Mouse (Mus musculus) heart, embryonic 10.5 days (tissue): ENCODE measurements around the gene Ctns. TPM values are rescaled to one million over a fixed set of nuclear protein-coding genes. Genes with fewer than 3 reads are reported as not detected.

Source experiments
- DNase-seq: peaks from one replicate; pipeline ENCODE4 v3.0.0-alpha.2; 2017; ENCODE audit warnings: low spot score
- H3K27ac ChIP-seq: fragments of 300-500 bp; sonication (generic); 2 replicates; pipeline ENCODE4 v1.5.1; 2016; ENCODE audit warnings: mild to moderate bottlenecking
- H3K27me3 ChIP-seq: fragments of 300-500 bp; sonication (generic); 2 replicates; pipeline ENCODE4 v1.6.1; 2016; ENCODE audit warnings: mild to moderate bottlenecking; ENCODE audit not compliant: poor library complexity, insufficient read depth, severe bottlenecking
- H3K36me3 ChIP-seq: fragments of 300-500 bp; sonication (generic); 2 replicates; pipeline ENCODE4 v1.6.1; 2016; ENCODE audit warnings: mild to moderate bottlenecking, moderate library complexity
- H3K4me1 ChIP-seq: fragments of 300-500 bp; sonication (generic); 2 replicates; pipeline ENCODE4 v1.6.1; 2016; ENCODE audit warnings: mild to moderate bottlenecking
- H3K4me3 ChIP-seq: fragments of 300-500 bp; sonication (generic); 2 replicates; pipeline ENCODE4 v1.5.1; 2016; ENCODE audit warnings: mild to moderate bottlenecking, moderate library complexity
- H3K9me3 ChIP-seq: fragments of 300-500 bp; sonication (generic); 2 replicates; pipeline ENCODE4 v1.6.1; 2016; ENCODE audit warnings: mild to moderate bottlenecking, moderate library complexity
- WGBS: fragments of 180-500 bp; shearing (Covaris S2); methylation state at CpG from one replicate; pipeline ENCODE4 v1.1.7; 2016; 5-methylcytosine and 5-hydroxymethylcytosine counted together
- polyA plus RNA-seq: library from polyadenylated mRNA; unstranded; fragments of >200 nt; fragmentation: Nextera tagmentation; extraction: Ambion mirVana; gene quantifications from 2 replicates; pipeline ENCODE4 v1.2.1, GENCODE M21; 2016

The Ctns gene
- polyA plus RNA-seq: 11.9 and 14.0 TPM in 2 replicates

GRCm38 (mm10) chr11:73198603-73199229 is at the start of gene Ctns:
TSS of gene Ctns (minus strand) at chr11:73199042.
- Histone ChIP-seq H3K27me3 (no peaks in the 10 kb centered on the region), H3K36me3 (0 out of 2 replicates have a peak, but pooled peaks cover 7% of the 10 kb centered on the region), H3K4me3 (peak within 1 kb of the TSS; percentile 87), H3K4me1 (peaks cover 12% of the 10 kb centered on the region; the same call in 1 of the 2 replicates), H3K27ac (peak within 1 kb of the TSS; percentile 87), H3K9me3 (no peaks in the 10 kb centered on the region)
- peak; percentile 97 for DNase-seq
- WGBS: 2% methylated on average over 22 of the region's 22 CpGs

- Histone ChIP-seq H3K27me3 (peaks cover 8% of the 10 kb centered on the region; the same call in 1 of the 2 replicates), H3K4me1 (no peaks in the 10 kb centered on the region), H3K27ac (no peak overlapping the region), H3K4me3 (no peak overlapping the region), H3K9me3 (no peaks in the 10 kb centered on the region), H3K36me3 (no peaks in the 10 kb centered on the region)
- 83% methylated on average over 4 of the region's 4 CpGs for WGBS
- DNase-seq: no peak
Measured at GRCm38 (mm10) chr11:73242777-73243176, 43.9 kb upstream of the Ctns start.

GRCm38 (mm10) chr11:73242199-73242598 is 43.4 kb upstream of the Ctns start:
- H3K9me3 ChIP-seq: no peaks in the 10 kb centered on the region
- no peak overlapping the region for H3K4me3 ChIP-seq
- H3K27me3 ChIP-seq: peaks cover 8% of the 10 kb centered on the region; the same call in 1 of the 2 replicates
- WGBS: 88% methylated on average over 6 of the region's 6 CpGs
- no peak for DNase-seq
- H3K36me3 ChIP-seq: no peaks in the 10 kb centered on the region
- H3K4me1 ChIP-seq: no peaks in the 10 kb centered on the region
- no peak overlapping the region for H3K27ac ChIP-seq

GRCm38 (mm10) chr11:73236731-73237130 is 37.9 kb upstream of the Ctns start:
- no peaks in the 10 kb centered on the region for H3K36me3 ChIP-seq
- no peaks in the 10 kb centered on the region for H3K4me1 ChIP-seq
- WGBS: 69% methylated on average over 3 of the region's 3 CpGs
- DNase-seq: no peak
- H3K27ac ChIP-seq: no peak overlapping the region
- H3K4me3 ChIP-seq: no peak overlapping the region
- H3K9me3 ChIP-seq: no peaks in the 10 kb centered on the region
- H3K27me3 ChIP-seq: peaks cover 8% of the 10 kb centered on the region; the same call in 1 of the 2 replicates

GRCm38 (mm10) chr11:73235990-73236701 is 37.3 kb upstream of the Ctns start:
- WGBS: 42% methylated on average over 5 of the region's 5 CpGs
- Histone ChIP-seq H3K27ac (no peak overlapping the region), H3K4me3 (no peak overlapping the region), H3K27me3 (peaks cover 8% of the 10 kb centered on the region; the same call in 1 of the 2 replicates), H3K36me3 (no peaks in the 10 kb centered on the region), H3K9me3 (no peaks in the 10 kb centered on the region), H3K4me1 (no peaks in the 10 kb centered on the region)
- no peak for DNase-seq

GRCm38 (mm10) chr11:73233992-73234391 is 35.1 kb upstream of the Ctns start, which contains the start of gene Trpv1:
TSS of gene Trpv1 (plus strand) at chr11:73234292.
- no peaks in the 10 kb centered on the region for H3K36me3 ChIP-seq
- WGBS: 84% methylated on average over 5 of the region's 5 CpGs

GRCm38 (mm10) chr11:73232513-73232912 is 33.7 kb upstream of the Ctns start:
- Histone ChIP-seq H3K9me3 (no peaks in the 10 kb centered on the region), H3K36me3 (no peaks in the 10 kb centered on the region), H3K4me3 (no peak overlapping the region), H3K4me1 (no peaks in the 10 kb centered on the region), H3K27me3 (no peaks in the 10 kb centered on the region), H3K27ac (no peak overlapping the region)
- DNase-seq: no peak
- 59% methylated on average over 2 of the region's 2 CpGs for WGBS

More at GRCm38 (mm10) chr11:73233992-73234391, 35.1 kb upstream of the Ctns start, which contains the start of gene Trpv1:
- Histone ChIP-seq H3K27me3 (peaks cover 8% of the 10 kb centered on the region; the same call in 1 of the 2 replicates), H3K4me1 (no peaks in the 10 kb centered on the region), H3K27ac (no peak within 1 kb of the TSS), H3K4me3 (no peak within 1 kb of the TSS), H3K9me3 (no peaks in the 10 kb centered on the region)
- no peak for DNase-seq

GRCm38 (mm10) chr11:73230081-73230480 is 31.2 kb upstream of the Ctns start:
- Histone ChIP-seq H3K36me3 (no peaks in the 10 kb centered on the region), H3K27me3 (no peaks in the 10 kb centered on the region), H3K4me1 (no peaks in the 10 kb centered on the region), H3K4me3 (no peak overlapping the region), H3K9me3 (no peaks in the 10 kb centered on the region), H3K27ac (no peak overlapping the region)
- no peak for DNase-seq
- 79% methylated on average over 5 of the region's 5 CpGs for WGBS

GRCm38 (mm10) chr11:73228881-73229280 is 30.0 kb upstream of the Ctns start:
- no peaks in the 10 kb centered on the region for H3K36me3 ChIP-seq
- 73% methylated on average over 5 of the region's 5 CpGs for WGBS
- H3K27ac ChIP-seq: no peak overlapping the region
- H3K4me3 ChIP-seq: no peak overlapping the region
- H3K27me3 ChIP-seq: no peaks in the 10 kb centered on the region
- H3K9me3 ChIP-seq: no peaks in the 10 kb centered on the region
- no peaks in the 10 kb centered on the region for H3K4me1 ChIP-seq
- no peak for DNase-seq

GRCm38 (mm10) chr11:73225856-73226255 is 27.0 kb upstream of the Ctns start:
- H3K36me3 ChIP-seq: no peaks in the 10 kb centered on the region
- H3K9me3 ChIP-seq: no peaks in the 10 kb centered on the region
- H3K4me1 ChIP-seq: no peaks in the 10 kb centered on the region
- H3K4me3 ChIP-seq: no peak overlapping the region
- no peak overlapping the region for H3K27ac ChIP-seq
- no peaks in the 10 kb centered on the region for H3K27me3 ChIP-seq
- WGBS: 90% methylated on average over 6 of the region's 6 CpGs
- no peak for DNase-seq

GRCm38 (mm10) chr11:73223966-73224365 is 25.1 kb upstream of the Ctns start:
- DNase-seq: no peak
- no peaks in the 10 kb centered on the region for H3K36me3 ChIP-seq
- 60% methylated on average over 2 of the region's 2 CpGs for WGBS
- H3K4me1 ChIP-seq: no peaks in the 10 kb centered on the region
- no peaks in the 10 kb centered on the region for H3K27me3 ChIP-seq
- H3K27ac ChIP-seq: no peak overlapping the region
- H3K4me3 ChIP-seq: no peak overlapping the region
- no peaks in the 10 kb centered on the region for H3K9me3 ChIP-seq

GRCm38 (mm10) chr11:73222846-73223245 is 24.0 kb upstream of the Ctns start:
- H3K4me3 ChIP-seq: no peak overlapping the region
- H3K36me3 ChIP-seq: no peaks in the 10 kb centered on the region
- H3K27ac ChIP-seq: no peak overlapping the region
- H3K4me1 ChIP-seq: no peaks in the 10 kb centered on the region
- 33% methylated on average over 5 of the region's 5 CpGs for WGBS
- no peaks in the 10 kb centered on the region for H3K9me3 ChIP-seq
- H3K27me3 ChIP-seq: no peaks in the 10 kb centered on the region
- DNase-seq: no peak

- no peaks in the 10 kb centered on the region for H3K9me3 ChIP-seq
- no peaks in the 10 kb centered on the region for H3K27me3 ChIP-seq
- H3K4me3 ChIP-seq: no peak overlapping the region
- H3K4me1 ChIP-seq: no peaks in the 10 kb centered on the region
- no peaks in the 10 kb centered on the region for H3K36me3 ChIP-seq
- WGBS: 86% methylated on average over 1 of the region's 1 CpGs
- no peak overlapping the region for H3K27ac ChIP-seq
- DNase-seq: no peak
Measured at GRCm38 (mm10) chr11:73220651-73221050, 21.8 kb upstream of the Ctns start.
